Mouse (Mus musculus) myocyte (in vitro differentiated cells): Measurements from ENCODE around the gene Tex46. TPM values are rescaled to one million over a fixed set of nuclear protein-coding genes. Genes with fewer than 3 reads are reported as not detected.

Experiments
- H3K27me3 ChIP-seq: one replicate; pipeline ENCODE4 v1.6.1; 2011; ENCODE audit not compliant: control insufficient read depth, insufficient read depth, insufficient read length
- H3K36me3 ChIP-seq: one replicate; pipeline ENCODE4 v1.6.1; 2011; ENCODE audit not compliant: control insufficient read depth, insufficient read depth
- H3K4me2 ChIP-seq: one replicate; pipeline ENCODE4 v1.6.1; 2011; ENCODE audit warnings: low read depth, control low read depth
- H3K4me3 ChIP-seq: one replicate; pipeline ENCODE4 v1.5.1; 2011; ENCODE audit warnings: mild to moderate bottlenecking, control low read depth, moderate library complexity
- H3K79me2 ChIP-seq: one replicate; pipeline ENCODE4 v1.6.1; 2011; ENCODE audit not compliant: control insufficient read depth, insufficient read depth
- H3ac ChIP-seq: one replicate; pipeline ENCODE4 v1.6.1; 2011; ENCODE audit not compliant: control insufficient read depth, insufficient read length
- CEBPB ChIP-seq: IDR thresholded peaks from 2 replicates; pipeline ENCODE4 v1.6.1; 2011; ENCODE audit warnings: mild to moderate bottlenecking, moderate library complexity; ENCODE audit not compliant: poor library complexity, insufficient read depth, severe bottlenecking
- E2F4 ChIP-seq: IDR thresholded peaks from one replicate; pipeline ENCODE4 v1.6.1; 2011; ENCODE audit warnings: mild to moderate bottlenecking, control low read depth, moderate library complexity; ENCODE audit not compliant: insufficient read depth
- MAX ChIP-seq: IDR thresholded peaks from one replicate; pipeline ENCODE4 v1.6.1; 2011; ENCODE audit warnings: low read depth, mild to moderate bottlenecking, control low read depth
- MYOD1 ChIP-seq, 3 experiments: IDR thresholded peaks; one replicate each; pipeline ENCODE4 v1.6.1; 2011; ENCODE audit warnings: control low read depth in 2 of 3, low read depth in 2 of 3, mild to moderate bottlenecking in 2 of 3, moderate library complexity in 1 of 3; ENCODE audit not compliant: insufficient read length in 2 of 3, control insufficient read depth in 1 of 3
- MYOG ChIP-seq, 3 experiments: IDR thresholded peaks; one replicate each; pipeline ENCODE4 v1.6.1; 2011; ENCODE audit warnings: control low read depth in 2 of 3, low read depth in 2 of 3, mild to moderate bottlenecking in 2 of 3; ENCODE audit not compliant: insufficient read length in 2 of 3, control insufficient read depth in 1 of 3, insufficient read depth in 1 of 3
- POLR2A ChIP-seq: IDR thresholded peaks from one replicate; pipeline ENCODE4 v1.6.1; 2011; ENCODE audit warnings: low read depth, mild to moderate bottlenecking, control low read depth, moderate library complexity; ENCODE audit not compliant: insufficient read length
- POLR2AphosphoS2 ChIP-seq: IDR thresholded peaks from one replicate; pipeline ENCODE4 v1.6.1; 2011; ENCODE audit warnings: low read depth, control low read depth; ENCODE audit not compliant: insufficient read length
- REST ChIP-seq: IDR thresholded peaks from one replicate; pipeline ENCODE4 v1.6.1; 2011; ENCODE audit warnings: mild to moderate bottlenecking, control low read depth, moderate library complexity; ENCODE audit not compliant: insufficient read depth, insufficient read length
- SRF ChIP-seq: IDR thresholded peaks from one replicate; pipeline ENCODE4 v1.6.1; 2011; ENCODE audit warnings: low read depth; ENCODE audit not compliant: control insufficient read depth, insufficient read length
- TCF12 ChIP-seq: IDR thresholded peaks from one replicate; pipeline ENCODE4 v1.6.1; 2011; ENCODE audit warnings: mild to moderate bottlenecking, control low read depth; ENCODE audit not compliant: poor library complexity, insufficient read depth, severe bottlenecking
- TCF3 ChIP-seq: IDR thresholded peaks from one replicate; pipeline ENCODE4 v1.6.1; 2011; ENCODE audit warnings: low read depth, control low read depth; ENCODE audit not compliant: insufficient read length
- USF1 ChIP-seq: IDR thresholded peaks from one replicate; pipeline ENCODE4 v1.6.1; 2011; ENCODE audit warnings: low read depth, mild to moderate bottlenecking, control low read depth, moderate library complexity
- polyA plus RNA-seq: library from polyadenylated mRNA; unstranded; fragments of >200 nt; fragmentation: generic; extraction: Trizol; gene quantifications from one replicate; pipeline ENCODE4 v1.2.1, GENCODE M21; 2012; ENCODE audit warnings: missing spikeins

Tex46 gene
- polyA plus RNA-seq, 1 experiment = not detected

DNA sequence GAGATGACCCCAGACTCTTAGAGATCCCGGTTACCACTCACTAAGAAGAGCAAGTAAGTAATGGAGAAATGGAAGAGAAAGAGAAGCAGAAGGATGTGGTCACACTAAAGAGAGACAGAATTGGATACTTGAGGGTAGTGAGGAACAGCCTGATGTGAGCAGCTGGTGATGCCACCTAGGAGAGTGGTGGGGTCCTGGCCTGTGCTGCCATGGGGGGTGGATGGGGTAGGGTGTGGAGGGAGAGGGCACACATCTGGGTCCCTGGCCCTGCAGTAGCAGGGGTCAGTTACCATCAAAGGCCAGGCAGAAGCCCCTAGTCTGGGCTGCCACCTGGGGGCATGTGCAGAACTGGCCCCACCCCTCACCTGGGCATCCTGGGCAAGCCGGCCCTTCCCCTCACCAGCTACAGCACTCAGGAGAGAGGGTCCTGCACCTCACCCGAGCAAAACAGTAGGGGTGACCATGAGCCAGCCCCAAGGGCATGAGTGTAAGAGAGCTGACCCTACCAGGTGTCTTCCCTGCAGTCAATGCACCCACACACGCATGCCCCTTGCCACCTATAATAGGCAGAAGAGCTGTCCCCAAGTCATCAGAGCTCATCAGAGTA, 22.9 kb upstream of the Tex46 start:
- H3K4me2 ChIP-seq = no peak overlapping the region
- H3K36me3 ChIP-seq = no peaks in the 10 kb centered on the region
- H3K79me2 ChIP-seq = peaks cover 100% of the 10 kb centered on the region
- TF ChIP-seq TCF12 = no peak
- TF ChIP-seq TCF3 = no peak
- TF ChIP-seq POLR2A = no peak
- TF ChIP-seq USF1 = no peak
- no peak for TF ChIP-seq E2F4
- no peak for TF ChIP-seq MYOD1 (IDR thresholded peaks at IDR 0.05; ENCODE audit: control insufficient read depth in 1 of 3, insufficient read length in 2 of 3, low read depth in 2 of 3)
- TF ChIP-seq MYOG (IDR thresholded peaks at IDR 0.05; ENCODE audit: control insufficient read depth in 1 of 3, insufficient read depth in 1 of 3, insufficient read length in 2 of 3, low read depth in 2 of 3) = no peak
- TF ChIP-seq MAX = no peak
- TF ChIP-seq REST = no peak
- no peak for TF ChIP-seq CEBPB
- no peak for TF ChIP-seq POLR2AphosphoS2
- TF ChIP-seq SRF = no peak
- H3ac ChIP-seq = no peak overlapping the region
- no peak overlapping the region for H3K4me3 ChIP-seq
- H3K27me3 ChIP-seq = no peaks in the 10 kb centered on the region

GRCm38 (mm10) chr4:136588003-136588402, 22.2 kb upstream of the Tex46 start:
- Histone ChIP-seq H3K36me3 (no peaks in the 10 kb centered on the region), H3K4me3 (no peak overlapping the region), H3ac (no peak overlapping the region), H3K79me2 (peaks cover 100% of the 10 kb centered on the region), H3K27me3 (no peaks in the 10 kb centered on the region), H3K4me2 (no peak overlapping the region)
- no peak for TF ChIP-seq TCF3

DNA sequence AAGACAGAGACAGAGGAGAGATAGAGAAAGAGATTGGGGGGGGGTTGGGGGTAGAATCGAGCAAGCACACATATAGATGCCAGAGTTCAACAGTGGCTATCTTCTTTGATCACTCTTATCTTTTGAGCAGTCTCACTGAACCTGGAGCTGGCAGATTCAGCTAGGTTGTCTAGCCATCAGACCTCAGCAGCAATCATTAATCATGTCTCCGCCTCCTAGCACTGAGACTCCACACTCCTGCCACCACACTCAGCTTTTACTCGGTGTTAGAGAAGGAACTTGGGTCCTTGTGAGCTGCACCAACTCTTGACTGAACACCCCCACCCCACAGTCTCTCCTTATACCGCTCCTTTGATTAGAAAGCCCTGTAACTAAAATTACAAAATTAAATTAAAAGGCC, 18.1 kb upstream of the Tex46 start:
- Histone ChIP-seq H3K4me2 (no peak overlapping the region), H3K79me2 (peaks cover 100% of the 10 kb centered on the region), H3K27me3 (no peaks in the 10 kb centered on the region), H3K4me3 (no peak overlapping the region), H3K36me3 (no peaks in the 10 kb centered on the region), H3ac (no peak overlapping the region)
- TF ChIP-seq MAX (no peak), TCF12 (no peak), MYOG (IDR thresholded peaks at IDR 0.05; ENCODE audit: control insufficient read depth in 1 of 3, insufficient read depth in 1 of 3, insufficient read length in 2 of 3, low read depth in 2 of 3) (no peak), CEBPB (no peak), E2F4 (no peak), MYOD1 (IDR thresholded peaks at IDR 0.05; ENCODE audit: control insufficient read depth in 1 of 3, insufficient read length in 2 of 3, low read depth in 2 of 3) (no peak), USF1 (no peak), POLR2A (no peak)

DNA sequence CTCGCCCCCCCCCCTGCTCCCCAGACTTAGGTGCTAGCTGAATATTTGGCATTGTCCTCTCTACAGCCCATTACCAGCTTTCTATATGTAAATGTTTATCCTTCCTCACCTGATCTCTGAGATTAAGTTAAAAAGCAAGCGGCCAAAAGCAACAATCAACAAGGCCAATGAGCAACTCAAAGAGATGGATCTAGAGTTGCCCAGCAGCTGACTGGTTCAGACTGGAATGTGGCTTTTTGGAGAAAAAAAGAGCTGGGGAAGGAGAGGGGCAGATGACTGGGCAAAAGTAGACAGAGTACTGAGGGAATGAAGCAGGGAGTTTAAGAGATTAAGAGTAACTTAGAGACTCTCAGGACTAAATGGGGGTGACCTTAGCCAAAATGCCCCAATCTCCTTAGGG, 16.2 kb upstream of the Tex46 start:
- H3K36me3 ChIP-seq = no peaks in the 10 kb centered on the region
- peaks cover 97% of the 10 kb centered on the region for H3K79me2 ChIP-seq
- H3K4me2 ChIP-seq = peak overlapping the region; percentile 24
- TF ChIP-seq REST (no peak), POLR2AphosphoS2 (no peak), TCF12 (no peak), CEBPB (no peak), MYOD1 (IDR thresholded peaks at IDR 0.05; ENCODE audit: control insufficient read depth in 1 of 3, insufficient read length in 2 of 3, low read depth in 2 of 3) (no peak), SRF (no peak), USF1 (no peak), TCF3 (no peak), POLR2A (no peak), E2F4 (no peak), MYOG (IDR thresholded peaks at IDR 0.05; ENCODE audit: control insufficient read depth in 1 of 3, insufficient read depth in 1 of 3, insufficient read length in 2 of 3, low read depth in 2 of 3) (no peak)
- H3ac ChIP-seq = no peak overlapping the region
- no peak overlapping the region for H3K4me3 ChIP-seq
- no peaks in the 10 kb centered on the region for H3K27me3 ChIP-seq

DNA sequence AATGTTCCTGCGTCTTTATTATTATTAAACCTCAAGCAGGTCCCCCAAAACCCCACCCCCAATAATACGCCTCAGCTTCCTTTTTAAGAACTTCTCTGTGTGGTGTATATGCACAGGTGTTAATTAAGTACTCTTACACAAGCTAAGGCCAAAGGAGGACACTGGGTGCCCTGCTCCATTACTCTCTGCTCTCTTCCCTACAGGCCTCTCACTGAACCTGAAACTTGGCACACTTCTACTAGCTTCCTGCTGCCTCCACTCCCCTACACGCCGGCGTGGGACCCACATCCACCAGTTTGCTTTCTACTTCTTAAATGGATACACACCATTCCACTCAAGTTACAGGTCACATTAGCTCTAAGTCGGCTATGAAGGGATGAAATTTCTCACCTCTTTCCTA, 15.0 kb upstream of the Tex46 start:
- Histone ChIP-seq H3K79me2 (peaks cover 96% of the 10 kb centered on the region), H3K36me3 (no peaks in the 10 kb centered on the region), H3ac (no peak overlapping the region), H3K4me2 (no peak overlapping the region), H3K4me3 (no peak overlapping the region), H3K27me3 (no peaks in the 10 kb centered on the region)
- TF ChIP-seq MYOD1 (IDR thresholded peaks at IDR 0.05; ENCODE audit: control insufficient read depth in 1 of 3, insufficient read length in 2 of 3, low read depth in 2 of 3) (no peak), POLR2A (no peak), POLR2AphosphoS2 (no peak), TCF12 (no peak), E2F4 (no peak), MAX (no peak), SRF (no peak), TCF3 (no peak), MYOG (IDR thresholded peaks at IDR 0.05; ENCODE audit: control insufficient read depth in 1 of 3, insufficient read depth in 1 of 3, insufficient read length in 2 of 3, low read depth in 2 of 3) (no peak)
